Mouse (Mus musculus) mouse trophoblast stem cell (cell line): ENCODE measurements around the gene 2810004N23Rik.

Source experiments
- in situ Hi-C, 2 experiments: fragments of 300-500 bp; cut with MseI, MboI; formaldehyde crosslinking; loops; 2 replicates in 1 of 2; 3 replicates in 1 of 2; pipeline ENCODE4 v1.15.1; 2025

2810004N23Rik gene

DNA sequence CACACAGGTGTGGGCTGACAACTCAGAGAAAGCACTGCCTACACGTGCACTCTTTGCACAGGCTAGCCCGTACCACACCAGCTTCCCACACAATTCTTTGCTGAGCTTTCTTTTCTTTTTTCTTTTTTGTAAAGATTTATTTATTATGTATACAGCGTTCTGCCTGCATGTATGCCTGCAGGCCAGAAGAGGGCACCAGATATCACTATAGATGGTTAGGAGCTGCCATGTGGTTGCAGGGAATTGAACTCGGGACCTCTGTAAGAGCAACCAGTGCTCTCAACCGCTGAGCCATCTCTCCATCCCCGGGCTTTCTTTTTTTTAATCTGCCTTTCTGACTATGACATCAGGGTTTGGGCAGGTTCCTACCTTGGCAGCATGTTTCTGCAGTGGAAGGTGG lies 39.4 kb downstream of the 2810004N23Rik start:
- in situ Hi-C loops: no loop called here

DNA sequence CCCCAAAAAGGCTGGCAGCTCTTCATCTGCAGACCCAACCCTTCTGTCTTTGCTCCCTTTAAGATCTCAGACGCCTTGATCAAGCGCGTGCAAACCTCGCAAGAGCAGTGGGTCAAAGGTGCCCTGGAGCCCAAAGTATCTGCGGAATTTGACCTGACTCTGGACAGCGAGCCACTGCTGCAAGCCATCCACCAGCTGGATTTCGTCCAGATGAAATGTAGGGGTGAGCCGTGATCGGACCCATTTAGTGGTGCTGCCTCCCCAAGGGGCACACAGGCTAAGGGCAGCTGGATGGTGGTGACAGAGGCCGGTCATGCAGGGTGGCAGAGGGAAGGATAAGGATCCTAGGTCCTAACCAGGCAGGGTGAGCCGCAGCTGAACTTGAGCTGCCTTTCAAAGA lies 42.8 kb downstream of the 2810004N23Rik start:
- in situ Hi-C loops: no loop called here

DNA sequence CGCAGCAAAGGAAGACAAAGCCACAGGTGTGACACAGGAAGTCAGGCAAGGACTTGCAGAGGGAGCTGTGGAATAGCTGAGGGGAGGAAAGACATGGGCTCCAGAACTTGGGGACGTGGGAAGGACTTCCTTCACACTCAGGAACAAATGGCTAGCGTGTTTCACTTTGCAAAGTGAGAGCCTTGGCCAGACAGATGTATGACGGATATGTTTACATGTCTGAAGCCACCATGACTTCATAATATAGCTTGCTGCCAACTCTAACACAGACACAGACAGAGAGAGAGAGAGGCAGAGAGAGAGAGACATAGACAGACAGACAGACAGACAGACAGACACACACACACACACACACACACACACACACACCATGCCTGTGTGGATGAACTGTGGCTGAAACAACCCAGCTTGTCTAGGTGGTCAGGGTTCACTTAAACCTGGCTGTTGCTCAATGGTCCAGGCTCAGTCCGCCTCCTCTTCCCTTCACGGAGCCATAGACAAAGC lies 43.3 kb downstream of the 2810004N23Rik start:
- in situ Hi-C loops: no loop called here

DNA sequence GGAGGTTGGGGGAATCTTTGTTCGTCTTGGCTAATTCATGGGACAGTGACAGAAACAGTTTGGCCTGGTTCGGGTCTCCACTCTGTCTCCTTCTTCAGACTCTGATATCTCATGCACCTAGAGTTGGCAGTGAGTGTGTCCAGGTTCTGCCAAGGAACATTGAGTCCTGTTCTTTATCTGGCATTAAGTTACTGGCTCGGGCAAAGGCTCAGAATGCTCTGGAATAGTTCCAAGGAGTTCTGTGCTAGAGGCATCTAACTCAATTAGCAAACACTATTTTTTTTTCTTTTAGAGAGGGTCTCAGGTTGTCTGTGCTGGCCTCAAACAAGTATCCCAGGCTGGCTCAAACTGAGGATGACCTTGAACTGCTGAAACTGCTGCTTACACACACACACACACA lies 45.6 kb downstream of the 2810004N23Rik start:
- in situ Hi-C loops: no loop called here

GRCm38 (mm10) chr8:124816866-124817265 lies 46.1 kb downstream of the 2810004N23Rik start:
- in situ Hi-C loops: no loop called here

DNA sequence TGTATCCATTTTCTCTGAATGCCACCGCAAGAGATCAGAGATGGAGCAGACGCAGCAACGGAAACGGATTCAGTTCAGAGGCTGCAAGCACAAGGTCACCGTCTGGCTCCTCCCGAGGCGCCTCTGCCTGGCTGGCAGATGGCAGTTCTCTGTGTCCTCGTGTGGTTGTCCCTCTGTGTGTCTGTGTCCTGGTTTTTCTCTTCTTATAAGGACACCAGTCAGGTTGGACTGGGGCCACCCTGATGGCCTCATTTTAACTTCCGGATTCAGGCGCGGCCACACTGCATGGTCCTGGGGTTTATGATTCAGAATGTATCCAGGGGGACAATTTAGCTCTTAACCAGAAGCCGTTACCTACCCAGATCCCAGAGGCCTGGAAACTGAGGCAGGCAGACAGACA lies 47.0 kb downstream of the 2810004N23Rik start:
- in situ Hi-C loops: no loop called here

DNA sequence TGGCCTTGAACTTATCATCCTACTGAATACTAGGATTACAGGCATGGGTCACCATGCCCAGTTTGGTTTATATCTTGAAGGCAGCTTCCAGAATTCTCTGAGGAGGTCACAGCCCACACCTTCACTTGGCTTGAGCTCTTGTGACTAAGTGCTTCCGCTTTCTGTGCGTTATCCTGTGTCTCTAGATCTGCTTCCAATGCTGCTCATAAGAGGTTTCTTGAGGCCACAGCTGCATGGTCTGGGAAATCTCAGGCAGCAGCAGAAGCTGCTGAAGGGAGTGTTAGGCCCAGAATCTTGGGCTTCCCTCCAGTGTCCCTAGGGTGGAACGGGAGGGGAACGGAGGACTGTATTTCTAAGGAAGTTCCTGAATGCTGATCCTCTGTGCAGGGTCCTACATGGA lies 49.6 kb downstream of the 2810004N23Rik start:
- in situ Hi-C loops: no loop called here

- in situ Hi-C loops: no loop called here
These were observed 52.1 kb downstream of the 2810004N23Rik start for GRCm38 (mm10) chr8:124810689-124811394.

DNA sequence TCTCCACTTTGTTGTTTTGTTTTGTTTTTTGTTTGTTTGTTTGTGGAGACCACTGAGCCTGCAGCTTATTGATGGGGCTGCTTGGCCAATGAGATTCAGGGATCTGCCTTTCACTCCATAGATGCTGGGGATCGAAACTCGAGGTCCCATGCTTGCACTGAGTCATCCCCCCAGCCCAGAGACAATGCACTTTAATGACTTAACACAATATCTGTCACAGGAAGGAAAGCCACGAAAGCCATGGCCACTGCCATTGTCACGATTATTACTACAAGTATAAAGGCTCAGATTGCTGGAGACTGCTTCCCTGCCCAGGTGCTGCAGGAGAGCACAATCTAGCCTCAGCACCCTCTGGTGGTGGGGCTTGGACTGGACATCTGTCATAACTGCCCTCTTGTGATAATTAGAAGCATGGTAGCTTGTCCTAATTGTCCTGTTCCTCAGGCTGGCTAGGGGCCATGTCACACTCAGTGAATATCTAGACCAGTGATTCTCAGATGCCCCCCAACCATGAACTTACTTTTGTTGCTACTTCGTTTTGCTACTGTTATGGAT lies 52.8 kb downstream of the 2810004N23Rik start:
- in situ Hi-C loops: no loop called here

GRCm38 (mm10) chr8:124809419-124809818 lies 53.5 kb downstream of the 2810004N23Rik start:
- in situ Hi-C loops: no loop called here

- in situ Hi-C loops: no loop called here
These were observed 56.9 kb downstream of the 2810004N23Rik start for GRCm38 (mm10) chr8:124805990-124806389.

DNA sequence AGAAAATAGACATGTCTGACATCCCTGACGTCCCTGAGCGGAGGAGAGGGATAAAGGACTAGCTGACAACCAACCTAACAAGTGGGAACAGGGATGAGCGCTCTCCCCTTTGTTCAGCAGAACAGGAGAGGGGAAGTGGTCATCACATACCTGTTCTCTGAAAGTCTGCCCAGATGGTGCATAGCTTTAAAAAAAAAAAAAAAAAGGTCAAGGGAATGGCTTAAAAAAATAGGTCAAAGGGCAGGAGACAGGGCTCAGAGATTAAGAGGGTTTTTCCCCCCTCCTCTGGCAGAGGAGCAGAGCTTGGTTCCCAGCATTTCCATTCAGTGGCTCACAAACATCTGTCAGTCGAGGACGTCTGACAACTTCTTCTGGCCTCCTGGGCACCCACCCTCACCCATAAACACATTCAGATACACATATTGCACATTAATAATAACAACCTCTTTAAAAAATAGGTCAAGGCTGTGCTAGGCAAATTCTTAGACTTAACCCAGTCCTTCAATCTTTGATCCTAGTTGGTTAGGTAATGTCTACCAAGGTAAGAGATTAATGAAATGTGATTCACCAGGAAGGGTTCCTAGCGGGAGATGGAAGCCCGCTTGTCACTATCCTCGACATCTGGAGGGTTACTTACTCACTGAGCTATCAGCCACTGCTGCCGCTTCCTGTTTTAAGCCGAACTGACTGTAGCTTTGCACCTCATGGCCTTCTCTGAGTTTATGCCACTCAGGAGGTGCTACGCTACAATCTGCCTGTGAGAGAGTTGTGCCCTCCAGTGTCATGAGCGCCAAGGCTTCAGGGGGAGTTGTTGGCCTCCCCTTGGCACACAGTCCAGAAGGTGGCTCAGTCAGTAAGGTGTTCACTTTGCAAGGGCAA lies 58.9 kb downstream of the 2810004N23Rik start:
- in situ Hi-C loops: no loop called here

DNA sequence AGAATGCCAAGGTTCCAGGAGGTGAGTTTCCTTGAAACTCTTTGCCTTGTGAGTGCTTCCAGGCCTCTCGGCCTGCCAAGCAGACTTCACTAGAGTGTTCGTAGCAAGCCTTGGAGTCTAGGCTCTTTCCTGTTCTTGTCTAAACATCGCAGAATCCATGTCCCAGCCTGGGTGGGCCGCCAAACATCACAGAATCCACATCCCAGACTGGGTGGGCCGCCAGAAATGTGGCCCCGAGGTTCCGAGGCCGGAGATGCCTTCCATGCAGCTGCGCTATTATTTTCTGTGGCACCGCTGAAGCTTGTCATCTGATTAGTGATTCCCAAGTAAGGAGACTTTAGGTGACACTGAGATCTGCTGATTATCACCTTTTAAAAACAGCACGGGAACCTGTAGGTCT lies 62.4 kb downstream of the 2810004N23Rik start:
- in situ Hi-C loops: no loop called here

- in situ Hi-C loops: no loop called here
These were observed 67.0 kb downstream of the 2810004N23Rik start for GRCm38 (mm10) chr8:124795781-124796488.

GRCm38 (mm10) chr8:124794486-124794780 lies 68.5 kb downstream of the 2810004N23Rik start:
- in situ Hi-C loops: no loop called here

- in situ Hi-C loops: no loop called here
These were observed 69.0 kb downstream of the 2810004N23Rik start for GRCm38 (mm10) chr8:124793661-124794485.

- in situ Hi-C loops: no loop called here
These were observed 69.7 kb downstream of the 2810004N23Rik start for GRCm38 (mm10) chr8:124793172-124793651.

DNA sequence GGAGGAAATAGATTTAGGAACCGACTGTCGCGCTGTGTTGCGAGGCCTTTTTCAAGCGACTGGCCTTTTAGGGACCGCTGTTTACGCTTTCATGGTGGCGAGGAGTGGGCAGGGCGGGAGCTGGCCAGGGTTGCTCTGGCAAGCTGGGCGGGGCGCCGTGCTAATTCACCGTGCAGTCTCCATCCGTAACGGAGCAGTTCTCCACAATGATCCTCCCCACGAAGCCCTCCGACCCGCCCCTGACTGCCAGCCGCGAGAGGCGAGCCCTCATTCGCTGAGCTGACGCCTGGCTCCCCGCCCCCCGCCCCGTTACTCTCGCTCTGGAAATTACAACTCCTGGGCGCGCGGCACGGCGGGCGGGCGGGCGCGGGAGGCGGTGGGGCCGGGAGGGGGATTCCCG lies 70.2 kb downstream of the 2810004N23Rik start, which contains the start of gene Trim67:
Gene Trim67 (plus strand): TSS at position 385 of the 400 bp plus-strand sequence.
- in situ Hi-C loops: no loop called here

GRCm38 (mm10) chr8:124792186-124792585 lies 70.7 kb downstream of the 2810004N23Rik start:
- in situ Hi-C loops: no loop called here

GRCm38 (mm10) chr8:124791751-124792150 lies 71.2 kb downstream of the 2810004N23Rik start:
- in situ Hi-C loops: no loop called here

GRCm38 (mm10) chr8:124790676-124791075 lies 72.2 kb downstream of the 2810004N23Rik start:
- in situ Hi-C loops: no loop called here
